9 mouse cellular contexts compared by ENCODE assay signal in genomic region chr11:88512580-88512979, GRCm38 (mm10).
DNase-seq lines count a peak whose midpoint lies in the region; ATAC-seq and TF ChIP-seq lines count a peak whose summit lies in the region.
"Had no signal": no experiment of that assay in that cellular context is flagged by ENCODE, and none has a peak within 500 bp of the region (broad histone marks: within the 10 kb centered on the region; RNA-seq: fewer than 3 reads in every experiment).

No protein-coding gene starts in this region.

- H3K4me3 ChIP-seq in layer of hippocampus, adult 2 months, result no peak overlapping the region
- H3K4me3 ChIP-seq in heart, embryonic 15.5 days, result no peak overlapping the region
- H3K4me3 ChIP-seq in kidney, embryonic 15.5 days (replicated peaks), result no peak overlapping the region
- H3K4me3 ChIP-seq in stomach, postnatal 0 days (ENCODE audit: low read depth, low read length), result no peak overlapping the region
- H3K4me3 ChIP-seq: limb, embryonic 15.5 days had no signal

- TF ChIP-seq CTCF in layer of hippocampus, adult 2 months (conservative IDR thresholded peaks at IDR 0.05), result peak; percentile 83
- peak; percentile 82 for TF ChIP-seq CTCF in stomach, postnatal 0 days (IDR thresholded peaks at IDR 0.05; ENCODE audit: low read depth)

- no peak overlapping the region for H3K4me2 ChIP-seq in heart, embryonic 15.5 days
- no peak overlapping the region for H3K4me2 ChIP-seq in kidney, embryonic 15.5 days
- H3K4me2 ChIP-seq in stomach, postnatal 0 days (replicated peaks; ENCODE audit: low read depth), result no peak overlapping the region
- H3K4me2 ChIP-seq: limb, embryonic 15.5 days had no signal

- H3K27me3 ChIP-seq in heart, embryonic 15.5 days, result no peaks in the 10 kb centered on the region
- H3K27me3 ChIP-seq in kidney, embryonic 15.5 days, result no peaks in the 10 kb centered on the region
- H3K27me3 ChIP-seq in stomach, postnatal 0 days (ENCODE audit: control insufficient read depth, insufficient read depth, low read length), result no peaks in the 10 kb centered on the region
- H3K27me3 ChIP-seq: limb, embryonic 15.5 days had no signal

- no peak overlapping the region for H3K9ac ChIP-seq in heart, embryonic 15.5 days
- H3K9ac ChIP-seq in kidney, embryonic 15.5 days, result no peak overlapping the region
- H3K9ac ChIP-seq in stomach, postnatal 0 days (ENCODE audit: low read length), result no peak overlapping the region
- H3K9ac ChIP-seq: limb, embryonic 15.5 days had no signal

- peak overlapping the region; percentile 16; the same call in 1 of the 2 replicates for H3K27ac ChIP-seq in layer of hippocampus, adult 2 months
- H3K27ac ChIP-seq in heart, embryonic 15.5 days, result no peak overlapping the region
- peak overlapping the region; percentile 57; the same call in 1 of the 2 replicates for H3K27ac ChIP-seq in kidney, embryonic 15.5 days
- 0 out of 2 replicates have a peak overlapping the region, but pooled peaks have one; percentile 8 for H3K27ac ChIP-seq in stomach, postnatal 0 days (replicated peaks)
- H3K27ac ChIP-seq: limb, embryonic 15.5 days had no signal

- 0 out of 2 replicates have a peak, but pooled peaks have one; percentile 15 for ATAC-seq in heart, embryonic 15.5 days (replicated peaks; ENCODE audit: insufficient number of reproducible peaks, insufficient read depth, low FRiP score, low read depth)
- ATAC-seq in kidney, embryonic 15.5 days (replicated peaks; ENCODE audit: low FRiP score), result peak; percentile 53
- ATAC-seq in megakaryocyte, adult 5-6 weeks (ENCODE audit: poor library complexity, severe bottlenecking), result peak; percentile 35; the same call in 1 of the 2 replicates
- peak; percentile 58 for ATAC-seq in stomach, postnatal 0 days (ENCODE audit: low FRiP score, low TSS enrichment)

- no peaks in the 10 kb centered on the region for H3K9me3 ChIP-seq in heart, embryonic 15.5 days (replicated peaks)
- H3K9me3 ChIP-seq in kidney, embryonic 15.5 days (replicated peaks), result no peaks in the 10 kb centered on the region
- H3K9me3 ChIP-seq in stomach, postnatal 0 days (ENCODE audit: control insufficient read depth, low read length), result no peaks in the 10 kb centered on the region
- H3K9me3 ChIP-seq: limb, embryonic 15.5 days had no signal

- peaks cover 54% of the 10 kb centered on the region for H3K4me1 ChIP-seq in heart, embryonic 15.5 days (replicated peaks)
- H3K4me1 ChIP-seq in kidney, embryonic 15.5 days, result peaks cover 66% of the 10 kb centered on the region
- H3K4me1 ChIP-seq in stomach, postnatal 0 days (replicated peaks; ENCODE audit: control insufficient read depth, insufficient read depth), result peaks cover 10% of the 10 kb centered on the region

- peak in 1 of 2 experiments; percentile 34 for DNase-seq in layer of hippocampus, adult 2 months (ENCODE audit: low spot score in 2 of 2)
- DNase-seq in layer of hippocampus, adult 9-10 months (ENCODE audit: low spot score), result no peak
- DNase-seq in NIH3T3 (ENCODE audit: low read depth), result peak; percentile 47
- DNase-seq in embryo, embryonic 10.5 days (ENCODE audit: low spot score), result peak; percentile 71
- peak; percentile 76 for DNase-seq in stomach, postnatal 0 days (ENCODE audit: low spot score)

- TF ChIP-seq EP300 in stomach, postnatal 0 days (optimal IDR thresholded peaks at IDR 0.05), result no peak

- no peaks in the 10 kb centered on the region for H3K36me3 ChIP-seq in heart, embryonic 15.5 days
- H3K36me3 ChIP-seq in kidney, embryonic 15.5 days, result 0 out of 2 replicates have a peak, but pooled peaks cover 5% of the 10 kb centered on the region
- H3K36me3 ChIP-seq in stomach, postnatal 0 days (ENCODE audit: control insufficient read depth, insufficient read depth, low read length), result no peaks in the 10 kb centered on the region
- H3K36me3 ChIP-seq: limb, embryonic 15.5 days had no signal

- 37% methylated on average over 4 of the region's 4 CpGs for WGBS in heart, embryonic 15.5 days
- 38% methylated on average over 4 of the region's 4 CpGs for WGBS in kidney, embryonic 15.5 days
- WGBS in stomach, postnatal 0 days, result 34% methylated on average over 4 of the region's 4 CpGs
